Mouse (Mus musculus) left cerebral cortex, adult 9 months (tissue): ENCODE data around the gene Kdelc1.

Experiments used
- DNase-seq, 2 experiments: peaks; one replicate each; pipeline ENCODE4 v3.0.0; 2022; ENCODE audit warnings: low spot score in 2 of 2

The Kdelc1 gene

GRCm38 (mm10) chr1:44063439-44063838 lies 55.2 kb downstream of the Kdelc1 start:
- no peak for DNase-seq

GRCm38 (mm10) chr1:44061836-44062235 lies 56.8 kb downstream of the Kdelc1 start, which contains the start of gene Gm8251:
Gene Gm8251, minus strand, starts transcription at chr1:44061936.
- no peak for DNase-seq

- DNase-seq, result no peak
These were observed 60.8 kb downstream of the Kdelc1 start for GRCm38 (mm10) chr1:44057805-44058204.
